Mouse (Mus musculus): ENCODE data around the gene Nop53. TPM values are rescaled to one million over a fixed set of nuclear protein-coding genes. Genes with fewer than 3 reads are reported as not detected.
"Not testable (repeated sequence)": the region's sequence is repeated elsewhere in the genome, so short reads cannot be mapped to it uniquely, and the experiment has no call there.

Gene Nop53
- total RNA-seq, 2 experiments from 2014 or later = 110 to 112 TPM

- peak; percentile 94 for DNase-seq
- intact Hi-C loops (cut with DNase I) = no loop called here
Observed at GRCm38 (mm10) chr7:15922220-15922773, 23.6 kb downstream of the Nop53 start, which contains the start of gene Selenow. TSS of gene Selenow (minus strand) at chr7:15922402.

GRCm38 (mm10) chr7:15921796-15922195 lies 24.1 kb downstream of the Nop53 start:
- intact Hi-C loops (cut with DNase I) = no loop called here
- DNase-seq = peak; percentile 16

- intact Hi-C loops (cut with DNase I) = no loop called here
- no peak for DNase-seq
Observed at GRCm38 (mm10) chr7:15920645-15921190, 25.2 kb downstream of the Nop53 start.

- intact Hi-C loops (cut with DNase I) = no loop called here
- DNase-seq = no peak
Observed at GRCm38 (mm10) chr7:15919947-15920346, 25.9 kb downstream of the Nop53 start.

- DNase-seq = no peak
- intact Hi-C loops (cut with DNase I) = no loop called here
Observed at GRCm38 (mm10) chr7:15918371-15918770, 27.5 kb downstream of the Nop53 start.

- intact Hi-C loops (cut with DNase I) = no loop called here
- DNase-seq = no peak
Observed at GRCm38 (mm10) chr7:15916996-15917395, 28.9 kb downstream of the Nop53 start.

GRCm38 (mm10) chr7:15916134-15916723 lies 29.6 kb downstream of the Nop53 start:
- intact Hi-C loops (cut with DNase I) = no loop called here

GRCm38 (mm10) chr7:15915695-15916094 lies 30.2 kb downstream of the Nop53 start:
- intact Hi-C loops (cut with DNase I); DNase-seq: not testable (repeated sequence)

More at GRCm38 (mm10) chr7:15916134-15916723, 29.6 kb downstream of the Nop53 start:
- no peak for DNase-seq

- intact Hi-C loops (cut with DNase I) = no loop called here
- no peak for DNase-seq
Observed at GRCm38 (mm10) chr7:15914751-15915150, 31.1 kb downstream of the Nop53 start.

GRCm38 (mm10) chr7:15914252-15914651 lies 31.6 kb downstream of the Nop53 start:
- peak; percentile 24 for DNase-seq
- intact Hi-C loops (cut with DNase I) = no loop called here

- intact Hi-C loops (cut with DNase I) = no loop called here
- peak; percentile 81 for DNase-seq
Observed at GRCm38 (mm10) chr7:15912183-15912582, 33.7 kb downstream of the Nop53 start.

- intact Hi-C loops (cut with DNase I) = no loop called here
- DNase-seq = no peak
Observed at GRCm38 (mm10) chr7:15910521-15910920, 35.4 kb downstream of the Nop53 start.

- DNase-seq = no peak
- intact Hi-C loops (cut with DNase I) = no loop called here
Observed at GRCm38 (mm10) chr7:15907971-15908590, 37.8 kb downstream of the Nop53 start.

GRCm38 (mm10) chr7:15906602-15907001 lies 39.3 kb downstream of the Nop53 start:
- DNase-seq = no peak
- intact Hi-C loops (cut with DNase I) = no loop called here

GRCm38 (mm10) chr7:15905861-15906260 lies 40.0 kb downstream of the Nop53 start:
- no peak for DNase-seq
- intact Hi-C loops (cut with DNase I) = no loop called here

GRCm38 (mm10) chr7:15901366-15902048 lies 44.4 kb downstream of the Nop53 start:
- intact Hi-C loops (cut with DNase I) = no loop called here

GRCm38 (mm10) chr7:15894251-15894650 lies 51.6 kb downstream of the Nop53 start:
- no peak for DNase-seq
- intact Hi-C loops (cut with DNase I) = no loop called here

More at GRCm38 (mm10) chr7:15901366-15902048, 44.4 kb downstream of the Nop53 start:
- no peak for DNase-seq
